Mouse (Mus musculus): ENCODE measurements around the gene Tor4a. TPM values are rescaled to one million over a fixed set of nuclear protein-coding genes. Genes with fewer than 3 reads are reported as not detected.

Tor4a gene
- polyA plus RNA-seq, 1 experiment from 2014 or later = 2.7 TPM

GRCm38 (mm10) chr2:25180973-25181890, 15.5 kb downstream of the Tor4a start:
- Histone ChIP-seq H3K4me3 (peak overlapping the region; percentile 85), H3K27ac (peak overlapping the region; percentile 98), H3K27me3 (ENCODE audit: insufficient read depth, poor library complexity, severe bottlenecking) (peaks cover 20% of the 10 kb centered on the region), H3K9me3 (no peaks in the 10 kb centered on the region), H3K36me3 (peaks cover 24% of the 10 kb centered on the region), H3K4me1 (replicated peaks) (peaks cover 84% of the 10 kb centered on the region)
- DNase-seq (ENCODE audit: low spot score) = peak; percentile 75
- WGBS = under 1% methylated on average over 100 of the region's 100 CpGs

- H3K36me3 ChIP-seq = peaks cover 24% of the 10 kb centered on the region
- H3K4me1 ChIP-seq (replicated peaks) = peaks cover 84% of the 10 kb centered on the region
- peak within 1 kb of the TSS; percentile 98 for H3K27ac ChIP-seq
- H3K27me3 ChIP-seq (ENCODE audit: insufficient read depth, poor library complexity, severe bottlenecking) = peaks cover 20% of the 10 kb centered on the region
- H3K9me3 ChIP-seq = no peaks in the 10 kb centered on the region
- WGBS = under 1% methylated on average over 35 of the region's 35 CpGs
- peak within 1 kb of the TSS; percentile 85 for H3K4me3 ChIP-seq
- DNase-seq (ENCODE audit: low spot score) = peak; percentile 97
These were observed 16.2 kb downstream of the Tor4a start, which contains the start of gene Nrarp for GRCm38 (mm10) chr2:25180478-25180903. Gene Nrarp (plus strand): TSS chr2:25180758.

- H3K4me3 ChIP-seq = peak overlapping the region; percentile 85
- H3K27me3 ChIP-seq (ENCODE audit: insufficient read depth, poor library complexity, severe bottlenecking) = peaks cover 18% of the 10 kb centered on the region
- peaks cover 84% of the 10 kb centered on the region for H3K4me1 ChIP-seq (replicated peaks)
- peaks cover 21% of the 10 kb centered on the region for H3K36me3 ChIP-seq
- WGBS = 41% methylated on average over 15 of the region's 15 CpGs
- DNase-seq (ENCODE audit: low spot score) = no peak
- H3K27ac ChIP-seq = peak overlapping the region; percentile 98
- H3K9me3 ChIP-seq = no peaks in the 10 kb centered on the region
These were observed 17.0 kb downstream of the Tor4a start for GRCm38 (mm10) chr2:25179566-25180217.

- no peaks in the 10 kb centered on the region for H3K9me3 ChIP-seq
- H3K36me3 ChIP-seq = peaks cover 8% of the 10 kb centered on the region
- DNase-seq (ENCODE audit: low spot score) = peak; percentile 38
- H3K4me3 ChIP-seq = peak overlapping the region; percentile 45
- H3K4me1 ChIP-seq (replicated peaks) = peaks cover 81% of the 10 kb centered on the region
- 24% methylated on average over 10 of the region's 10 CpGs for WGBS
- peaks cover 21% of the 10 kb centered on the region; the same call in 1 of the 2 replicates for H3K27me3 ChIP-seq (ENCODE audit: insufficient read depth, poor library complexity, severe bottlenecking)
- peak overlapping the region; percentile 98 for H3K27ac ChIP-seq
These were observed 18.3 kb downstream of the Tor4a start for GRCm38 (mm10) chr2:25178285-25178972.

- Histone ChIP-seq H3K4me1 (replicated peaks) (peaks cover 80% of the 10 kb centered on the region), H3K4me3 (peak overlapping the region; percentile 45), H3K27me3 (ENCODE audit: insufficient read depth, poor library complexity, severe bottlenecking) (peaks cover 21% of the 10 kb centered on the region; the same call in 1 of the 2 replicates), H3K9me3 (no peaks in the 10 kb centered on the region), H3K36me3 (peaks cover 2% of the 10 kb centered on the region), H3K27ac (peak overlapping the region; percentile 98)
- peak; percentile 76 for DNase-seq (ENCODE audit: low spot score)
- WGBS = 2% methylated on average over 6 of the region's 6 CpGs
These were observed 19.0 kb downstream of the Tor4a start for GRCm38 (mm10) chr2:25177685-25178084.

GRCm38 (mm10) chr2:25177076-25177475, 19.6 kb downstream of the Tor4a start:
- Histone ChIP-seq H3K27ac (peak overlapping the region; percentile 98), H3K9me3 (no peaks in the 10 kb centered on the region), H3K4me1 (replicated peaks) (peaks cover 84% of the 10 kb centered on the region), H3K36me3 (no peaks in the 10 kb centered on the region), H3K27me3 (ENCODE audit: insufficient read depth, poor library complexity, severe bottlenecking) (peaks cover 21% of the 10 kb centered on the region; the same call in 1 of the 2 replicates), H3K4me3 (peak overlapping the region; percentile 45)
- 44% methylated on average over 4 of the region's 4 CpGs for WGBS
- DNase-seq (ENCODE audit: low spot score) = no peak

GRCm38 (mm10) chr2:25176573-25176972, 20.1 kb downstream of the Tor4a start:
- H3K9me3 ChIP-seq = no peaks in the 10 kb centered on the region
- H3K4me1 ChIP-seq (replicated peaks) = peaks cover 89% of the 10 kb centered on the region
- peak overlapping the region; percentile 98 for H3K27ac ChIP-seq
- peaks cover 21% of the 10 kb centered on the region; the same call in 1 of the 2 replicates for H3K27me3 ChIP-seq (ENCODE audit: insufficient read depth, poor library complexity, severe bottlenecking)
- H3K4me3 ChIP-seq = peak overlapping the region; percentile 45
- DNase-seq (ENCODE audit: low spot score) = no peak
- 66% methylated on average over 6 of the region's 6 CpGs for WGBS
- H3K36me3 ChIP-seq = no peaks in the 10 kb centered on the region

GRCm38 (mm10) chr2:25175690-25176078, 21.0 kb downstream of the Tor4a start:
- H3K27me3 ChIP-seq (ENCODE audit: insufficient read depth, poor library complexity, severe bottlenecking) = peaks cover 21% of the 10 kb centered on the region; the same call in 1 of the 2 replicates
- 80% methylated on average over 4 of the region's 4 CpGs for WGBS
- DNase-seq (ENCODE audit: low spot score) = no peak
- peak overlapping the region; percentile 98 for H3K27ac ChIP-seq
- no peaks in the 10 kb centered on the region for H3K9me3 ChIP-seq
- 0 out of 2 replicates have a peak overlapping the region, but pooled peaks have one; percentile 3 for H3K4me3 ChIP-seq
- H3K4me1 ChIP-seq (replicated peaks) = peaks cover 94% of the 10 kb centered on the region
- H3K36me3 ChIP-seq = no peaks in the 10 kb centered on the region

- Histone ChIP-seq H3K36me3 (no peaks in the 10 kb centered on the region), H3K9me3 (no peaks in the 10 kb centered on the region), H3K4me3 (0 out of 2 replicates have a peak overlapping the region, but pooled peaks have one; percentile 3), H3K27ac (peak overlapping the region; percentile 98), H3K27me3 (ENCODE audit: insufficient read depth, poor library complexity, severe bottlenecking) (peaks cover 21% of the 10 kb centered on the region; the same call in 1 of the 2 replicates), H3K4me1 (replicated peaks) (peaks cover 97% of the 10 kb centered on the region)
- 51% methylated on average over 7 of the region's 7 CpGs for WGBS
- DNase-seq (ENCODE audit: low spot score) = no peak
These were observed 21.6 kb downstream of the Tor4a start for GRCm38 (mm10) chr2:25174866-25175689.

GRCm38 (mm10) chr2:25173821-25174220, 22.9 kb downstream of the Tor4a start:
- H3K9me3 ChIP-seq = no peaks in the 10 kb centered on the region
- H3K27me3 ChIP-seq (ENCODE audit: insufficient read depth, poor library complexity, severe bottlenecking) = peaks cover 13% of the 10 kb centered on the region; the same call in 1 of the 2 replicates
- 90% methylated on average over 4 of the region's 4 CpGs for WGBS
- DNase-seq (ENCODE audit: low spot score) = no peak
- no peaks in the 10 kb centered on the region for H3K36me3 ChIP-seq
- H3K4me1 ChIP-seq (replicated peaks) = peaks cover 97% of the 10 kb centered on the region
- peak overlapping the region; percentile 95; the same call in 1 of the 2 replicates for H3K27ac ChIP-seq
- H3K4me3 ChIP-seq = no peak overlapping the region

- H3K4me3 ChIP-seq = no peak overlapping the region
- H3K36me3 ChIP-seq = no peaks in the 10 kb centered on the region
- no peaks in the 10 kb centered on the region for H3K9me3 ChIP-seq
- H3K27me3 ChIP-seq (ENCODE audit: insufficient read depth, poor library complexity, severe bottlenecking) = 0 out of 2 replicates have a peak, but pooled peaks cover 9% of the 10 kb centered on the region
- 79% methylated on average over 8 of the region's 8 CpGs for WGBS
- H3K27ac ChIP-seq = peak overlapping the region; percentile 95
- H3K4me1 ChIP-seq (replicated peaks) = peaks cover 97% of the 10 kb centered on the region
- no peak for DNase-seq (ENCODE audit: low spot score)
These were observed 24.1 kb downstream of the Tor4a start for GRCm38 (mm10) chr2:25172629-25173028.

Measured in hindbrain, embryonic 10.5 days (tissue).